Mouse (Mus musculus) kidney, adult 2 months (tissue): ENCODE data around the gene Ctc1. TPM values are rescaled to one million over a fixed set of nuclear protein-coding genes. Genes with fewer than 3 reads are reported as not detected.

Experiments
- DNase-seq: peaks from one replicate; pipeline ENCODE4 v3.0.0; 2021
- H3K27ac ChIP-seq: fragments of 200-500 bp; 2 replicates; pipeline ENCODE4 v1.5.1; 2012; ENCODE audit warnings: low read depth, low read length, control low read depth, inconsistent platforms; ENCODE audit not compliant: insufficient read depth
- H3K27me3 ChIP-seq: fragments of 200-500 bp; replicated peaks from 2 replicates; pipeline ENCODE4 v1.6.1; 2012; ENCODE audit warnings: mild to moderate bottlenecking, moderate library complexity, low read length, inconsistent platforms; ENCODE audit not compliant: control insufficient read depth, insufficient read depth
- H3K36me3 ChIP-seq: fragments of 200-500 bp; 2 replicates; pipeline ENCODE4 v1.6.1; 2012; ENCODE audit warnings: mild to moderate bottlenecking, moderate library complexity, low read length, inconsistent platforms; ENCODE audit not compliant: control insufficient read depth, insufficient read depth
- H3K4me1 ChIP-seq: fragments of 200-500 bp; 2 replicates; pipeline ENCODE4 v1.6.1; 2011; ENCODE audit warnings: low read length; ENCODE audit not compliant: control insufficient read depth, insufficient read depth
- H3K4me3 ChIP-seq: fragments of 200-500 bp; 2 replicates; pipeline ENCODE4 v1.5.1; 2011; ENCODE audit warnings: mild to moderate bottlenecking, low read depth, low read length, control low read depth; ENCODE audit not compliant: insufficient read depth
- CTCF ChIP-seq: fragments of 200-500 bp; conservative IDR thresholded peaks from 2 replicates; pipeline ENCODE4 v1.5.1; 2011; ENCODE audit warnings: low read depth, mild to moderate bottlenecking, control low read depth, low read length, moderate library complexity, mixed read lengths; ENCODE audit not compliant: insufficient read depth, insufficient read length
- POLR2A ChIP-seq: fragments of 200-500 bp; IDR thresholded peaks from one replicate; pipeline ENCODE4 v1.6.1; 2011; ENCODE audit warnings: low read depth, low read length, control low read depth
- WGBS: fragments of 180-500 bp; shearing (Covaris S2); methylation state at CpG from one replicate; pipeline ENCODE4 v1.1.7; 2018; 5-methylcytosine and 5-hydroxymethylcytosine counted together
- polyA plus RNA-seq: library from polyadenylated mRNA; depleted of rRNA; stranded (reverse); fragments of >200 nt; gene quantifications from 2 replicates; pipeline ENCODE4 v1.2.3, GENCODE M21; 2012; rRNA removed

The Ctc1 gene
- polyA plus RNA-seq, 1 experiment: 30.1 TPM

- no peak for DNase-seq
- H3K36me3 ChIP-seq: no peaks in the 10 kb centered on the region
- H3K27ac ChIP-seq: no peak overlapping the region
- H3K4me1 ChIP-seq: no peaks in the 10 kb centered on the region
- no peaks in the 10 kb centered on the region for H3K27me3 ChIP-seq
- H3K4me3 ChIP-seq: no peak overlapping the region
- WGBS: 81% methylated on average over 7 of the region's 7 CpGs
- no peak for TF ChIP-seq POLR2A
- TF ChIP-seq CTCF: no peak
Observed at GRCm38 (mm10) chr11:69081613-69082012, 65.9 kb downstream of the Ctc1 start.

GRCm38 (mm10) chr11:69085608-69086007, 69.9 kb downstream of the Ctc1 start:
- Histone ChIP-seq H3K36me3 (no peaks in the 10 kb centered on the region), H3K27ac (no peak overlapping the region), H3K4me3 (no peak overlapping the region), H3K27me3 (no peaks in the 10 kb centered on the region), H3K4me1 (peaks cover 6% of the 10 kb centered on the region)
- no peak for DNase-seq
- no peak for TF ChIP-seq POLR2A
- 55% methylated on average over 6 of the region's 6 CpGs for WGBS

Other genes starting within 250 kb of the Ctc1 start
- 88.9 and 104 TPM in 2 replicates for gene Ndel1, start 144.1 kb upstream of the Ctc1 start, polyA plus RNA-seq
- gene Rnf222, start 127.4 kb upstream of the Ctc1 start, polyA plus RNA-seq: 0.07 and 0.13 TPM in 2 replicates
- 1,040 and 1,128 TPM in 2 replicates for gene Rpl26, start 114.3 kb upstream of the Ctc1 start, polyA plus RNA-seq
- 0.33 and 0.46 TPM in 2 replicates for gene Odf4, start 88.8 kb upstream of the Ctc1 start, polyA plus RNA-seq
- 38.2 and 44.7 TPM in 2 replicates for gene Arhgef15, start 58.4 kb upstream of the Ctc1 start, polyA plus RNA-seq
- gene Slc25a35, start 47.8 kb upstream of the Ctc1 start, polyA plus RNA-seq: 38.9 and 46.2 TPM in 2 replicates
- 43.0 and 43.9 TPM in 2 replicates for gene Rangrf, start 40.7 kb upstream of the Ctc1 start, polyA plus RNA-seq
- 17.2 and 18.4 TPM in 2 replicates for gene Pfas, start 7.5 kb upstream of the Ctc1 start, polyA plus RNA-seq
- gene Aurkb, start 29.7 kb downstream of the Ctc1 start, polyA plus RNA-seq: 1.7 TPM in 2 replicates
- 14.8 and 15.6 TPM in 2 replicates for gene Borcs6, start 43.8 kb downstream of the Ctc1 start, polyA plus RNA-seq
- gene Tmem107, start 54.9 kb downstream of the Ctc1 start, polyA plus RNA-seq: 41.7 and 48.0 TPM in 2 replicates
- gene Vamp2, start 72.6 kb downstream of the Ctc1 start, polyA plus RNA-seq: 102 and 106 TPM in 2 replicates
- 13.5 and 14.7 TPM in 2 replicates for gene Per1, start 79.3 kb downstream of the Ctc1 start, polyA plus RNA-seq
- gene Hes7, start 104.5 kb downstream of the Ctc1 start, polyA plus RNA-seq: 0.18 and 0.19 TPM in 2 replicates
- gene 9130213A22Rik, start 106.7 kb downstream of the Ctc1 start, polyA plus RNA-seq: 0.74 and 0.79 TPM in 2 replicates
- gene Aloxe3, start 110.0 kb downstream of the Ctc1 start, polyA plus RNA-seq: 0.39 and 0.48 TPM in 2 replicates
- 0.27 TPM in 2 replicates for gene Alox12b, start 141.1 kb downstream of the Ctc1 start, polyA plus RNA-seq
- gene Alox8, start 181.9 kb downstream of the Ctc1 start, polyA plus RNA-seq: 0.05 and 0.08 TPM in 2 replicates
- gene Gucy2e, start 221.1 kb downstream of the Ctc1 start, polyA plus RNA-seq: 0.02 TPM in 1 of 2 replicates, not detected in the other